Mouse (Mus musculus) adrenal gland, postnatal 4 days (tissue): ENCODE data around the gene Cuedc1. TPM values are rescaled to one million over a fixed set of nuclear protein-coding genes. Genes with fewer than 3 reads are reported as not detected.

Experiments
- DNase-seq, 2 experiments: peaks; one replicate each; pipeline ENCODE4 v3.0.0; 2021 to 2022; ENCODE audit warnings: low spot score in 2 of 2, mixed read lengths in 2 of 2
- total RNA-seq, 2 experiments: library from RNA; stranded (reverse); gene quantifications; 2 replicates each; pipeline ENCODE4 v1.2.3; 2021

The Cuedc1 gene
- total RNA-seq, 2 experiments from 2014 or later: 59.3 to 65.2 TPM

DNA sequence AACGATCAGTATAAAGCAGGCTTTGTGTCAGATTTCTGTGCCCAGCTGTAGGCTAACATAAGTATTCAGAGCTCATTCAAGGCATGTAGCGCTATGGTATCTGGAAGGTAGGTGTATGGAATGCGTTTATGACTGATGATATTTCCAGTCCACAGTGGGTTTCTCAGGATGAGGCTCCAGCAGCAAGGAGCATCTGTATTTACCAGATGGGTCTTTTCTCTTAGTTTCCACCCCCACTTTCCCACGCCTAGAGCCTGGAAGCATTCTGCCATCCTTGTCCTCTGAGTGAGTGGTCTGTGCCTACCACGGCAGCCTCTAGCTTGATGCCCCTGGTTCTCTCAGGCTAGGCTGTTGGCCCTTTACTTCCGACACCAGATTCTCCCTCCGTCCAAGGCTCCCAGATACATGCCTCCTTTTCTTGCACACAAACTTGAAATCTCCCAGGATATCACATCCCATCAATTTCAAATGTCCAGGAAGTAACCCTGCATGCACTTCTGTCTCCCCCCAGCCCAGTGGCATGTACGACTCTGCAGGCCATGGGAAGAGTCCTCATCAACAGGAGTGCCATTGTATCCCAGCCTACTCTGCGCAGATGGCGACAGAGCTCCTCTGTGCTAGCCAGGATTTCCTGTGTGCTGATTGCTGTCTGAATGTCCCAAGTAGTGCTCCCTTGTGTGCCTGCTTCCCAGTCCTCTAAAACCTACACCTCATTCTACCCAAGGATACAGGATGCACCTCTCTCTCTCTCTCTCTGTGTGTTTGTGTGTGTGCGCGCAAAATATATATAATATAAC, 48.6 kb downstream of the Cuedc1 start:
- DNase-seq: no peak

DNA sequence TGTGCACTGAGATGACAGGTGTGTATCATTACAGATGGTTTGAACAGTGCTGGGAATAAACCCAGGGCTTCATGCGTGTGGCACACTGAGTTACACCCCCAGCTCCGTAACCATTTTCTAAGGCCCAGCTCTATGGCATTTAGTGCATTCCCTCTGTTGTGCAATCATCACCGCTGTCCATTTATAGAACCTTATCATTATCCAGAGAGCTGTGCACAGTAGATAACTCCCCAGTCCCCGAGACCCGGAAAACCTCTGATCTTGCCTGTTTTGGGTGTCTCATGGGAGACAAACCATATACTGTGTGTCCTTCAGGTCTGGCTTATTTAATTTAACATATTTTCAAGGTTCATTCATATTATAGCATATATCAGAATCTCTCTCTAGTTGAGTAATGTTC, 49.5 kb downstream of the Cuedc1 start:
- no peak for DNase-seq

DNA sequence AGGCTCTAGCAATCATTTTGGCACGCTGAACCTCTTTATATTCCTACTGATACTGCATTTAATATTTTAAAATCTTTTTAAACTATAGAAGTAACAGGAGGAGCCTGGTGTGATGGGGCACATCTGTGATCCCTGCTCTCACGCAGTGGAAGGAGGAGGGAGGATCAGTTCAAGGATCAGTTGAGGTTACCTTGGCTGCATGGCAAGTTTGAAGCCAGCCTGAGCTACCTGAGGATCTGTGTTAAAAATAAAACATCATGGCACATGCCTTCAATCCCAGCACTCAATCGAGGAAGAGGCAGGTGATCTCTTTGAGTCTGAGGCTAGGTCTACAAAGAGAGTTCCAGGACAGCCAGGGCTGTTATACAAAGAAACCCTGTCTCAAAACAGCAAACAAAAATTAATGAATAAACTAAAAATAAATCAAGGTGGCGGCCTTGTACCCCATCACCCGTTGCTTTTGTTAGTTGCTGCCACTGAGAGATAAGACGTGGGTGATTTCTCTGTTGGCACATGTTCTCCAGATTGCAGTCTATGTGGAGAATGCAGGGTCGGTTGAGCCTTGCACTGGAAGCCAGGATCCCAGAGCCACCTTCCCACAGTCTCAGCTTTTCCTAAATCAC, 50.3 kb downstream of the Cuedc1 start:
- DNase-seq: no peak

DNA sequence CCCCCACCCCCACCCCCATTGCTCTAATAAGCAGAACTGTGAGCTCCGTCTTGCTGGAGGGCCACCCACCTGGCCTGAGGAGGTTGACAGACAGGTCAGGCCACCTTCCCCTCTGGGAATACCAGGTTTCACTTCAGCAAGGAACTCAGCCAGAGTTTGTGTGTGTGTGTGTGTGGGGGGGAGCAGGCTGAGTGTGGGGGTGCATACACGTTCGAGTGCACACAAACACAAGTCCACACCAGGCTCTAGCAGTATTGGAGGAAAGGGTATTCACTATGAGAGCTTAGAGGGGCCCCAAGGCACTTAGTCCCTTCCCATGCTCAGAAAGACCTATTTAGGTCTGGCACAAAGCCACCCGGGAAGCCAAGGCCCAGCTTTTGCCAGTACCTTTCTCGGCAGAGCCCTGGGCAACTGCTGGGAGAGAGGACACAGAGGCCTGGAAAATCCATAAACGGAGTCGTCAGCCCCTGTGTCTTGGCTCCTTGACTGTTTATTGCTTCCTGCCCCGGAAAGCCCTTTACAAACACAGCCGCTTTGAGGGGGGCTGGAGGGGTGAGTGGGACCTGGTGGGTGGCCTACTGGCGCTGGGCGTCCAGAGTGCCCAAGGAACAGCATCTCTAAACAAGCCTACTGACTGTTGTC, 50.9 kb downstream of the Cuedc1 start:
- DNase-seq: no peak

DNA sequence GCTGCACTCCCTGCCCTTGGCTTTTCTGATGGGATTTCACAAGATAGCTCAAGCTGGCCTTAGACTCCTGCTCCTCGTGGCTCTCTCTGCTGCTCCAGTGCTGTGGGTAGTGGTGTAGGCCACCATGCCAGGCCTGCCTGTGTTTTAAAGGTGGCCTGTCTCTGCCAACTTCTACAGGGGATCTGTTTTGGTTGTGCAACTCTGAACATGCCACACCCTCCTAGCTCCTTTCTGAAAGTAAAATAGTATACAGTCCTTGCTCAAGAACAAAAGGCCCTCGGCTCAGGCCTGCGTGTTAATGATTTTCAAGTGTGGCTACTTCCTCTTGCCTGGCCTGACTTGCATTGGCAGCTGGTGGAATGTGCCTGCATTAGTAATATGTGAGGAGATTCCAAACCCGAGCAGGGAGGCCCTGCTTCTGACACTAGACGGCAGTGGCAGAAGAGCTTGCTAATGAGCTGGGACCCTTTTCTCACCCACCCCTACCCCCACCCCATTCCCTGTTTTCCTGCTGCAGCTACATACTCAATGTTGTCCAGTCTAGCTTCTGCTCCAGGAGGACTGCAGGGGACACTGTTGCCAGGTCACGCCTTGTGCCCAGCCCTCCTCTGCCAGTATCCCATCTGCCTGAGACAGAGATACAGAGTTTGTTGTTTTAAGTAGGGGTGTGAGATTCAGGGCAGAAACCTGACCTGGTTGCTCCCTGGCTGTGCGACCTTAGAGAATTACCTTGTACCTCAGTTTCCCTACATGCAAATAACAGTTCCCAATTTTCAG, 53.7 kb downstream of the Cuedc1 start:
- DNase-seq: no peak

DNA sequence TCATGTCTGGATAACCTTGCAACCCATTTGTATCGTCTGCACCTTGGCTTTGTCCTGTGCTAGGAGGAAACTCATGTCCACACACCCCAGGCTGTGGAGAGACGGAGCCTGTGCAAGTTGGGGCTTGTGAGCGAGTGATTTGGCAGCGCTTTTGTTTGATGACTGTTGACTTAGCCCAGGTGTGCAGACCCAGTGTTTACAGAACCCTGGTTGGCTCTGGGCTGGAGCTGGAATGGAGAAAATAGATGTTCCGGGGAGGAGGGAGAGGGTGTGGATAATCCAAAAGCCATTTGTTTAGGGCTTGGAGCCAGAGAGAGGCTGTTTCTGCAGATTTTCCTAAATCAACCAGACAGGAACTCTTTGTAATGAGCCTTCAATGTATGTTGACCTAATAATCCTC, 56.0 kb downstream of the Cuedc1 start:
- no peak for DNase-seq

DNA sequence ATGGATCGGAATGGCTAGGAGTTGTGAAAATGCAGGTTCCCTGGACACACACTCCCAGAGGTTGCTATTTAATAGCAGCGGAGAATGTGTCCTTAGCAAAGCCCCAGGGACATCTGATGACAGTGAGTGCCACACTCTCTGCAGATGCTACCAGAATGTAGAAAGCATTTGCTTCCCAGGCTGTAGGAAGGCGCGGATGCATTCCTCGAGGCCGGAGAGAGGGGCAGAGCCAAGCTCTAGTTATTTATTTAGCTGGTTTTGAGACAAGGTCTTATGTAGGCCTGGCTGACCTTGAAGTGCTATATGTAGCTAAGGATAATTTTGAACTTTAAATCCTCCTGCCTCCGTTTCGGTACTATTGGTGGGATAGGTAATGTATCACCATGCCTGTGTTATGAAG, 56.6 kb downstream of the Cuedc1 start:
- no peak for DNase-seq

DNA sequence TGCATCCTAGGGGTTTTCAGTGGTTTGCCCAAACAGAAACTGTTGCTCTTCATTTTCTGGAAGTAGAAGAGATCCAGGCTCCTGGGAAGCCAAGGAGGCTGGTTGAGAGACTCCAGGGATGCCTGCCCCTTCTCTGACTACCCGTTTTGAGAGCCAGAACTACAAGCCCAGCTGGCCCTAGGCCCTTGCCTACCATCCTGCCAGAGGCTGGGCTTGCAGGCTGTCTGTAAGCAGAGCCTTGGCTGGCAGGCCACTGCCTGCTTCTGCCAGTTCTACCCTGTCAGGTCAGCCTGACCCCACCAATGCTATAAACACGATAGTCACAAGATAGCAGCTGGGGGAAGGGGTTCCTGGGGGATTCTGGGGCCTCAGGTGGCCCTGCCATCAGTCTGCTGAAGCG, 57.6 kb downstream of the Cuedc1 start:
- no peak for DNase-seq

DNA sequence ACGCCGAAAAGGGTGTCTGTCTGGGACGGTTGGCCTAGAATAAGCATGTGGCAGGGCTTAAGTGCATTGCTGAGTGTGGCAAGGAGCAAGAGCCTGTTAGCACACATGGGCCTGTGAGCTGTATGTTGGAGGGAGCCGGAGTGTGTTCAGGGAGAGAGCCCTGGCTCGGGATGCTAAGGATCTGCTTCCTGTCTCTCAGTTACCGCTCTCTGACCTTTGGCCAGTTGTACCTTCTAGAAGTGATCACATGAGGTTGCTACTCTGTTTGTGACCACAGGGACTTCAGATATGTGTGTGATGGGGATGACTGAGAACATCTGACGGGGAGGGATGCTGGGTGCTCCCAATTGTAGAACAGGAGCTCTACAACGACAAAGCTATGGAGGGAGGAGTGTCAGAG, 58.1 kb downstream of the Cuedc1 start:
- DNase-seq: no peak

DNA sequence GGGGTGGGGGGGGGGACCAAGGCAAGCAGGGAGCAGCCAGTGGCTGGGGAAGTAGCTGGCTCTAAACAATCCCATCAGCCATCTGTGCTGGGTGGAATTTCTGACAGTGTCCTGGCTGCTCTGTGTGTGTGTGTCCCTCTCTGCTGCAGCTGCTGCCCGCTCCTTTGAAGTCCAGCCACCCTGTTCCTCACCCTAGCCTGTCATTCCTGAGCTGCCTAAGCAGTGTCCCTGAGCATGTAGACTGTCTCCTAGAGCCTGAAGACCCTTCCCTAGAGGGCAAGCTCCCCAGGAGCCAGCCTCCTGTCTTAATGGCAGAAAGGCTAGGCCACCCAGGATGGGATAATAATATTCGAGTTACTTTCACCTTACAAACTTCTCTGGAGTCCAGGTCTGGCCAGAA, 58.5 kb downstream of the Cuedc1 start:
- DNase-seq: no peak

DNA sequence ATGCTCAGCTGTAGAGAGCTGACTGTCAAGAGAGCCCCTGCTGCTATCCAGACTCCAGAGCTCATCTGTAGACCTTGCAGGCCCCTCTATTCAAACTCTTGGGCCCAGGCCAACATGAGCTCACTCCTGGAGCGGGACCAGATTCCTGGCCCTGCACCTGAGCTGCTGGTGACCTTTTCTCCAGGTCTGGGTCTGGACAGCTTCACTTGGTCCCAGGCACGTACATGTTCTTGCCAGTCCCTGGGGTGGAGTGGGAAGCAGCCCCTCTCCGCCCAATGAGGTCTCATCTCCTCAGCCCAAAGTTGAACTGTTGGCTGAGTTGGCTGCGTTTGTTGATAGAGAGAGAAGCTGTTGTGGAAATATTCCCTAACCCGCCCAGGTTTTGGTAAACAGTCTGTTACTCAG, 61.0 kb downstream of the Cuedc1 start:
- no peak for DNase-seq

DNA sequence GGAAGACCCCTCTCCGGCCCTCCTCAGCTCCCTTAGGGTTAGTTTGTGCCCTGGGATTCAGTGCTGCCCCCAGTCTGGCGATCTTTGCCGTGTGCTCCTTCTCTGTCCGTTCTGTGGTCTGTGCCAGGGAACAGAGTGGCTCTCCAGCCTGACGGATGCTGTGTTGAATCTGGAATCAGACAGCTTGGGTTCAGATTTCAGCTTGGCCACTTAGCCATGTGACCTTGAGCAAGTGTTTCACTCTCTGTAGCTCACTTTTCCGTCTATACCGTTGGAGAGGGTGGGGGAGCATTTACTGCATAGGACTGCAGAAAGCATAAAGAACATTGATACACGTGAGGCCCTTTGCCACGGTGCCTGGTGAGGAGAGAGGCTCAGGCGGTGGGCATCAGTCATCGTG, 61.5 kb downstream of the Cuedc1 start:
- no peak for DNase-seq

DNA sequence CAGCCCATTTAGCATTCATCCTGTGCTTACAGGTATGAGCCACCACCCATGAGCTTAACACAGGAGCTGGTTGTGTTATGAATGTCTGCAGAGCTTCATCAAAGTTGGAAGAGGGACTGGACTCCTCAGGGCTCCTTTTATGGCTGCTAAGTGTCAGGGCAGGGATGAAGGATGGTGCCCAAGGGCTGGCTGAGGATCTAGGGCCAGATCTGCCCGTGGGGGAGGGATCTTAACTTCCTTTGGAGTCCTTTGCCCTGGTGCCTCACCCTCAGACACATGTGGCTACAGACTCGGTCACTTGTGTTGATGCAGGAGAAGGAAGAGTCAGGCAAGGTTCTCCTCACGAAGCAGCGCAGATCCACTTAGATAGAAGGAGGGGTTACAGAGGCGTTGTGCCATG, 62.5 kb downstream of the Cuedc1 start:
- no peak for DNase-seq

DNA sequence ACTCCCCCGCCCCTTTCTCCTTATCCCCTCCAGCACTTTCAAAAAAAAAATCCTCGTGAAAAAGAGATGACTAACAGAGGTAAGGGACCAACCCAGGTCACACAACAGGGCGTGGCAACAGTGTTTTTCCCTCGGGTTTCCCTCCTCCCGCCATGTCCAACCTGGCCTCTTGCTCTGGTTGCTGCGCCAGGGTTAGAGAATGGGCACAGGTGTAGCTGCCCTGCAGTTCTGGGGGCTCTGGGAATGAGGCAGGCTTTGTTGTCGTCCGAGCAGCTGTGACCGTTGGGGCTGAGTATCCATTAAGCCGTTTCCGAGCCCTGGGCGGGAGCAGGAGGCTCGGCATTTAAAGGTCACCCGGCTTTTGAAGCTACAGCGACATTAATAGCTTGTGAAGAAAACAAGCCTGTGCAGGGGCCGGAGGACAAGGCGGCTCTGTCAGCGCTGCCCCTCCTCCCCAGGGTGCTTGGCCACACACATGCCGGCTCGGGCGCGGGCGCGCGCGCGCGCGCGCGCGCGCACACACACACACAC, 63.3 kb downstream of the Cuedc1 start:
- no peak for DNase-seq

DNA sequence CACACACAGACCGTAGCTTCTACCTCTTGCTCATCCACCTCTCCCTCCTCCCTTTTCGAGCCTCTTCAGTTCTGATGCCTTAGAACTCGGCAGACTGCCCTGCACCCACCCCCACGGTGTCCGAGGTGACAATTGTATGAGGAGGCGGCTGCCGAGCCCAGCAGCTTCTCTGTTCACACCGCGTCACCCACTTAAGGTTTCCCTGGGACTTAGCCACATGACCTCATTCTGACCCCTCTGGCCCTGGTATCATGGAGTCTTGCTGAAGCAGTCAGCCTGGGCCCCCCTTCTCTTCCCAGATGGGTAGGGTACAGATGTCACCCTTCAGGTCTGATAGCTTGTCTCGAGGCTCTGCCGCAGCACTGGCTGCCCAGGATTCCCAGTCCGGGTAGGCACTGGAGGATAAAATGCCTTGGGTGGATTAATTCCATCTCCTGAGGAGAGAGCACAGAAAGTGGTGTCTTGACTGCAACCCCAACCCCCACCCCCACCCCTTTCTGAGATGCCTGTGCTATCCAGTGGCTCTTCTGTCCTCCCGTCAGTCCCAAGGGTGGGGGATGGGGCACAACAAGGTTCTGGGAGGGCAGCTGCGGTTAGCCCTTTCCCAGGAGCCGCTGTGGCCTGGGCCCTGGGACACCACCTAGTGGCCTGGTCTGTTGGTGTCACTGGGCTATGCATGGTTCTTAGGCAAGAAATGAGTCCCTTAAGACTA, 63.9 kb downstream of the Cuedc1 start:
- peak; percentile 70 to 90 for DNase-seq

DNA sequence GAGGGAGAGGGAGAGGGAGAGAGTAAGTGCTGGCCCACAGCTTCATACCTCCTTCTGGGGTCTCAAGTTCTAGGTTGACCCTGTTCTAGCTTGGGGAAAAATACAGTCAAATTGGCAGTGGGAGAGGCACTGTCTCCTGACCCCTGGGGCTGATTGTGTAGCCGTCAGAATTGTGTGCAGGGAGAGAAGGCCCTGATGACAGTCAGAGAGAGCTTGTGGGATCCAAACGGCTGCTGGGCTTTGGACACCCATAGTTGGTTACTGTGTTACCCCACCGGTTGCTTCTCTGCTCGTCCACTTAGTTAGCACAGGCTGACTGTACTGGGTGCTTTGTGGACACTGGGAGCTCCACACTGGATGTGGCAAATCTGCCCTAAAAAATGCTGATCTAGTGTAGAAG, 64.9 kb downstream of the Cuedc1 start:
- no peak for DNase-seq

DNA sequence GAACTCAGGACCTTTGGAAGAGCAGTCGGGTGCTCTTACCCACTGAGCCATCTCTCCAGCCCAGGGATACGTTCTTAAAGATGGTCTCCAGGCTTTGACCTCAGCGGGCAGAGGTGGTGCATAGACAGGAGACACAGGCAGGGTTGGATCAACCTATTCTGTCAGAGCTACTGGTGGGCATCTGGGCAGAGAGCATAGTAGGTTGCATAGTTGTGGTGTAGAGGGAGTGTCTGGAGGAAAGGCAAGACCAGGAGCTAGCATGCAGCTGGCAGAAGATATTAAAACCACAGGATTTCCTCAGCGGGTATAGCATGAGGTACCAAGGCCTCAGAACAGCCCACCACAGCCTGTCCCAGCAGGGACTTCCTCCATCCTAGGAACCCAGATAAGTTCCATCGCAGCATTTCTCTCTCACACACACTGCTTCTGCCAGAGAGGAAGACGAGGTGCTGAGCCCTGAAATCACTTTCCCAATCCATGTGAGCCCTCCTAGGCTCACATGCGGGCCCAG, 66.4 kb downstream of the Cuedc1 start:
- DNase-seq: no peak

DNA sequence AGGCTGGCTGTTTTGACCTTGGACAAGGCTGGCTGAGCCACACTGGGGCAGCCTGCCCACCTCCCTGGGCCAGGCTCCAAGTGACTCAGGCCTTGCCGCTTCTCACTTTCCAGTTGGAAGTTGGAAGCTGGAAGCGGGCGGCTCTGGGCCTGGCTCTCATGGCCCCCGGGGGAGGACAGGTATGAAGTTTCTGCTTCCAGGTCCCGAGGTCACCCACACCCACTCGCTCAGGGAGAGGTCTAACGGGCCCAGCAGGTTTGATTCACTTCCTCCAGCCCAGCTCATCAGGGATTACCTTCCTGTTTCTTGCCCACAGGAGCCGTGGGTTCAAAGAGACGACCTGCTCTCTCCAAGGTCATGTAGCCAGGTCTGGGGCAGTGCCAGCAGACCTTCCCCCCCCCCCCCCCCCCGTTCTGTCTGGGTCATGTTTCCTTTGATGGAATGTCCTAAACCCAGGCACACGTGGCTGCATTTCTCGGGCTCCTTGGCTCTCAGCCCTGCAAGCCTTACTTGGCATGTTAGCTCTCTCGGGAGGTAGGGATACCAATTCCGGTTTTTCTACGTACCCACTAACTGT, 67.0 kb downstream of the Cuedc1 start:
- DNase-seq: peak; percentile 65 to 76

DNA sequence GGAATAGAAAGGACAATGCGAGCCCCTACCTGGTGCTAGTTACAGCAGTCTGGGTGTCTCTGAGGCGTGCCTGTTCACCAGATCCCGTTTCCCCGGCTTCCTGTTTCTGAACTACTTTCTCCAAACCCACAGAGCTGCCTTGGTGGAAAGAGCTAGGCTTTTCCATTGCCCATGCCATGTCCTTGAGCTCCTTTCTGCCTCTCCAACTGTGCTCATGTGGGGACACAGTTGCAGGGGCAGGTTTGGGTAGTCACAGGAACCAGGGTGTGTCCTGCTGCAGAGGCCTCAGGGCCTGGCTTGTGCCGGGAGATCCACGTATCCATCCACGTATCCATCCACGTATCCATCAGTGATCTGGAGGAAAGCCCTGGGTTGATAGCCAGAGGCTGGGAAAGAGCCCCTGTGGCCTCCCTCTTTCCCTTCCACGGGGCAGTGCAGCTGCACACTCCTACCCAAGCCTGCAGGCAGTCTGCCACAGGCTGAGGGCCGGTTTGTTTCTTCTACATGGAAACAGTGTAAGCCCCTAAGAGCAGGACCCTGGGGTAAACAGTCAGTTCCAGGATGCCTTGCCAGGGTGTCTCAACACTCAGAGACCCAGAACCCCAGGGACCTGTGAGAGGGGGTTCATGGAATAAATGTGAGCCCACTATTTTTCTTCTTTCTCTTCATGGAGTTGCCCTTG, 68.0 kb downstream of the Cuedc1 start:
- no peak for DNase-seq

DNA sequence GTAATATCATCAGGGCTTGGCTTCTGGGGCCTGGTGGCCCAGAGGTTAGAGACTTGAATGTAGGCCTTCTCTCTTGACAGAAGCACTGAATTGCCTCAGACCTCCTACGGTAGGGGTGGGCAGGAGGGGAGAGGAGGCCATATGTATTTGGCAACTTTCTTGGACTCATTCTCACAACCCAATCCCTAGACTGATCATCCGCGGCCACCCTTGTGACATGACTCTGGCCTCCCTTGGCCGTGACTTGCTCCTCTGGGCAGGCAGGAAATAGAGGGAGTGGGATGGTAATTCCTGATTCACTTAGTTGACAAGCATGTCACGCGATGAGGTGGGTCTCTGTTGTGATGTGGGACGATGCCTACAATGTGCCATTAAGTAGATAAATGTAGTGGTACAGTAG, 68.6 kb downstream of the Cuedc1 start:
- no peak for DNase-seq
